Mouse (Mus musculus) thymus, postnatal 10 days (tissue): ENCODE measurements at regions not wholly inside any gene's neighbourhood (a gene's known extent, or its start where the extent isn't known, plus 50 kb on each side); places are given as distances from the start of the nearest gene placed in this dataset.

ENCODE experiments used
- DNase-seq, 2 experiments: peaks; one replicate each; pipeline ENCODE4 v3.0.0; 2021; ENCODE audit warnings: low spot score in 2 of 2

DNA sequence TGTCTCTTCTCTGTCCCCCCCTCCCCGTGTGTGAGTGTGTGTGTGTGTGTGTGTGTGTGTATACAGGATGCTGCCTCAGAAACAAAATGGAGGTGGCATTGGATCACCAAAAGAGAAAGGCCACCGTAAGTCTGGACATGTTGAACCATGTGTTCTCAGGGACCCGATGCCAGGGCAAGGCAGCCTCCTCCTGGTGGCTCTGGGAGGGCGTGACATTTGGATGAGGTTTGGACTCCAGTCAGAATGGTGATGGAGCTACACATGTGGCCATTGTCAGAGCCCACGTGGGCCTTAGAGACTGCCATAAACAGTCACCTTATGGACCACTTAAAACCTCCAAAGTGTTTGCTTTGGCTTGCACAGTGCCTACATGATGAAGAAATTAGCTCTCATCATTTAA lies 80.0 kb downstream of the Efnb1 start:
- DNase-seq: no peak

DNA sequence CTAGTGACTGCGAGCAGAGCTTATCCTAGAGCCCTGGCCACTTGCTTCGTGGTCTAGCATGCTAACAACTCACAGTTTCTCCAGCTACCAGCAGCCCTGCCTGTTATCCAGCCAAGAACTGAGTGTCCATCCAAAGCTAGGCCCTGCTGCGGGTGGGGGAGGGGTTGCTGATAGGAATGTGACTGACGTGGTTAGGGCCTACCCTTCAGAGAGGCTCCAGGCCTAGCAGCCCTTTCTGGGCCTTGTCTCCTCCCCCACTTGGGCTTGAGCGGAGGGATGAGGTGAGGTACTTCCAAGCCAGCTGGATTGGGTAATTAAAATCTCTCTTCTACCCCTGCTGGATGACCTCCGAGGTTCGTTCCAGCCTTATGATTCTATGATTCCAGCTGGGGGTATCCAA lies 79.2 kb downstream of the Efnb1 start:
- DNase-seq: no peak

DNA sequence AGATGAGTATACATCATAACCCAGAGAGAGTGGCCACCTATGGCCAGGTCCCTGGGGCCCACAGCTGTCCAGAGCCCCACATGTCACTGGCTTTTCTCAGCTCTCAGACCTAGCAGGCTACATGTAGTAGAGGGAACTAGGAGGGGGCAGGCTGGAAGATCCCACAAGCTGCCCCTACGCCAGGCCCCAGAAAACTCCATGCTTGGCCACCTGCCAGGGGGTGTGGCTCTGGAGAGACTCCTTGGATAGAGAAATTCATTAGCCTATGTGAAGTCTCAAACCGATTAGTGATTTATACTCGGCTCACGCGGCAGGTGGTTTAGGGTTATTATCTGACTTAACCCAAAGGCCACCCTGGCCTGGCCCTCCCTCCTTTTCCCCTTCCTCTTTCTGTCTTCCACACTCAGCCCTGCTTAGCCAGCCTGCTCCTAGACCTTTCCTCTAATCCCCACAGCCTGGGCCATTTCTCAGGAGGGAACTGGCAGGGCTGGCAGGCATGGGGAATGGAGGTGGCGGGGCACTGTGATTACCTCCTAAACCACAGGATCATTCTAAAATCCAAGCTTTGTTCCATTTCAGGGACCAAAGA lies 77.7 kb downstream of the Efnb1 start:
- DNase-seq: no peak

DNA sequence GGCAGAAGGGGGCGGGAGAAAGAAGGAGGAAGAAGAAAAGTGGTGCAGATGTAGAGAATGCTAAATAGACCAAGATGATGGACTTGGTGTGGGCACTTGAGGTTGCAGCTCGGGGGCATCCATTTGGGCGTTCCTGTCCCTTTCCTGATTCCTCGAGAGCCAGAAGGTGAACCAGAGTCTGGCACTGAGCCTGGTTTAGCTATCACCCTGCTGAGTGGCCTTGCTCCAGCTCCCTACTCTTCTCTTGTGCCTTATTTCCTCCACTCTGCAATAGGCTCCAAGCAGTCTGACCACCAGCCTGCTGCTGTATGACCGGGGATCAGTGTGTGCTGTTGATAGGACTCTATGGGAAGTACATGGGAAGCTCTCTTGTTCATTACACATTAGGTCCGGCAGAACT lies 68.1 kb downstream of the Efnb1 start:
- DNase-seq: no peak

DNA sequence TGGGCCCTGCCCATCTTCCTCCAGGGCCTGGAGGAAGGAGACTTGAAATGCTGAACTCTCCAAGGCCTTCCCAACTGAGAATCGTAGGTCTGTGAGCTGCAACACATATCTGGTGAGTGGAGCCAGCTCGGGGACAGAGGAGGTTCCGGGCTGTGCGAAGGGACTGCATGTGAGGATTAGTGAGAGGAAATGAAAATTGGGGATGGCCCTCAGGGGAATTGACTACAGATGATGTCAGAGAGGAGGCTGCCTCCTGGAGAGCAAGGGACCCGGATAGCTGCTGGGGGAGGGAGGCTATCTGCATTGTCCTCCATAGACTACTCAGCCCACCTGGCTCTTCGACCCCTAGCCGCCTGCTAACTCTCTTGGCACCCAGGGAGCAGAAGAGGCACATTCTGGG lies 65.2 kb downstream of the Efnb1 start:
- no peak for DNase-seq

DNA sequence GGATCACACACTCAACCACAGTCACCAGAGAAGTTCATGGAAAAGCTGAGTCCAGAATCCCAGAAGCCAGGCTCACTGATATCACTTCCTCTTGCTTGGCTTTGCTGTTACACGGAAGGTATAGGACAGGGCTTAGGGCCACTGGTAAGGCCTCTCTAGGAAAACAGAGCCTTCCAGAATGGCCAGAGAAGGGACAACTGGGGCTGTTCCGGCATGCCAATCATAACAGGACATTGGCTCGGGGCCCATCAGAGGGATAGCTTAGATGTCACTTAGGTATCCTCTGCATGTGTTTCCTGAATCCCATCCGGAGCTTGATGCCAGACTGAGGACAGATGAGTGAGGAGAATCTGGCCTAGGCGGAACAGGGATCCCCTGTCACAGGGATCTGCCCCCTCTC lies 63.7 kb downstream of the Efnb1 start:
- no peak for DNase-seq

DNA sequence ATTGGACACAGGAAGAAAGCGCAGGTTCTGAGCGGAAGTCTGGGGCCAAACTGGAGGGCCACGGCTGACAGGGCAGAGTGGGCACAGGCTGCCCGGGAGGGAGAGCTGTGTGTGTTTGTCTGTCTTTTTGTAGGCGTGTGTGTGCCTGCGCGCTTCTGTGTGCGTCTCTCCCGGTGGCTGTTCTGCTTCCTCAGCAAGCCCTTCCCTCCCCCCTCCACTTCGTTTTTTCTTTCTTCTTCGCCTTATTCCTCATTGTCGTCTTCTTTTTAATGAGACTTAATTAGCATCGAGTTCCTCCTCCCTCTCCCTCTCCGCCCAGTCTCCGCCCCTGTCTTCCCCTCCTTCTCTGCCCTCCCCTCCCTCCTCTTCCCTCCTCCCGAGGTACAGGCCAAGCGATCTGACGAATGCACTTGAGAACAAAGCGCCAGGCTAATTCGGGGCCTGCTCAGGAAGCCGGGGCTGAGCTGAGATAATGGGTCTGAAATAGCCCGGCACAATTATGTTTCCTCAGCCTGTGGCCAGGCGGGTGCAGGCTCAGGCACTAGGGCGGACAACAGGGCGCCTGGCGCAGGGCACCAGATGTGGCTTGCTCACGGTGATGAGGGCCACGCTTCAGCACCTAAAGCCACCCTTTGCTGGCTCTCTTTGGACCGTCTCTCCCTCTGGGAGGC lies 63.2 kb downstream of the Efnb1 start:
- DNase-seq: no peak
